In genomic region chr1:159670629-159671150, GRCm38 (mm10) we compare ENCODE assay signal across 8 mouse cellular contexts.
DNase-seq lines count a peak whose midpoint lies in the region; ATAC-seq lines count a peak whose summit lies in the region.

No protein-coding gene starts in this region.

- ATAC-seq in limb, embryonic 13.5 days (ENCODE audit: low FRiP score, low read depth) = 0 out of 2 replicates have a peak, but pooled peaks have one; percentile 36
- ATAC-seq in heart, embryonic 13.5 days (ENCODE audit: extremely low read depth, insufficient number of reproducible peaks, low FRiP score, low TSS enrichment) = no peak
- no peak for ATAC-seq in megakaryocyte, adult 5-6 weeks (ENCODE audit: poor library complexity, severe bottlenecking)

- H3K27me3 ChIP-seq in limb, embryonic 13.5 days = no peaks in the 10 kb centered on the region
- H3K27me3 ChIP-seq in limb, embryonic 10.5 days (ENCODE audit: low read depth, poor library complexity, severe bottlenecking) = no peaks in the 10 kb centered on the region
- H3K27me3 ChIP-seq in forebrain, embryonic 10.5 days (ENCODE audit: poor library complexity, severe bottlenecking) = no peaks in the 10 kb centered on the region
- H3K27me3 ChIP-seq in heart, embryonic 13.5 days (replicated peaks) = no peaks in the 10 kb centered on the region

- DNase-seq in limb, embryonic 10.5 days (ENCODE audit: low spot score) = no peak
- DNase-seq in forebrain, embryonic 10.5 days (ENCODE audit: extremely low spot score, low spot score) = peak; percentile 18
- peak; percentile 17 to 51 for DNase-seq in kidney, postnatal 25 days
- peak; percentile 51 to 74 for DNase-seq in lung, postnatal 4 days
- peak; percentile 82 for DNase-seq in skeletal muscle tissue, adult 2 months (ENCODE audit: low read depth, low spot score)

- no peaks in the 10 kb centered on the region for H3K36me3 ChIP-seq in limb, embryonic 13.5 days
- H3K36me3 ChIP-seq in limb, embryonic 10.5 days = no peaks in the 10 kb centered on the region
- no peaks in the 10 kb centered on the region for H3K36me3 ChIP-seq in forebrain, embryonic 10.5 days (replicated peaks)
- no peaks in the 10 kb centered on the region for H3K36me3 ChIP-seq in heart, embryonic 13.5 days

- no peak overlapping the region for H3K27ac ChIP-seq in limb, embryonic 13.5 days
- H3K27ac ChIP-seq in limb, embryonic 10.5 days = no peak overlapping the region
- 0 out of 2 replicates have a peak overlapping the region, but pooled peaks have one; percentile 11 for H3K27ac ChIP-seq in forebrain, embryonic 10.5 days
- no peak overlapping the region; the same call in 1 of the 2 replicates for H3K27ac ChIP-seq in heart, embryonic 13.5 days (replicated peaks)

- WGBS in limb, embryonic 13.5 days = 51% methylated on average over 16 of the region's 16 CpGs
- WGBS in limb, embryonic 10.5 days = 72% methylated on average over 16 of the region's 16 CpGs
- WGBS in forebrain, embryonic 10.5 days = 53% methylated on average over 16 of the region's 16 CpGs
- 32% methylated on average over 16 of the region's 16 CpGs for WGBS in heart, embryonic 13.5 days

- no peak overlapping the region for H3K4me3 ChIP-seq in limb, embryonic 13.5 days
- H3K4me3 ChIP-seq in limb, embryonic 10.5 days = no peak overlapping the region
- no peak overlapping the region for H3K4me3 ChIP-seq in forebrain, embryonic 10.5 days
- no peak overlapping the region for H3K4me3 ChIP-seq in heart, embryonic 13.5 days

- H3K9ac ChIP-seq in limb, embryonic 13.5 days = no peak overlapping the region
- no peak overlapping the region for H3K9ac ChIP-seq in heart, embryonic 13.5 days

- peaks cover 9% of the 10 kb centered on the region for H3K4me1 ChIP-seq in limb, embryonic 13.5 days
- H3K4me1 ChIP-seq in limb, embryonic 10.5 days = no peaks in the 10 kb centered on the region
- H3K4me1 ChIP-seq in forebrain, embryonic 10.5 days = peaks cover 11% of the 10 kb centered on the region
- H3K4me1 ChIP-seq in heart, embryonic 13.5 days = peaks cover 14% of the 10 kb centered on the region

- no peaks in the 10 kb centered on the region for H3K9me3 ChIP-seq in limb, embryonic 13.5 days
- no peaks in the 10 kb centered on the region for H3K9me3 ChIP-seq in limb, embryonic 10.5 days (replicated peaks)
- H3K9me3 ChIP-seq in forebrain, embryonic 10.5 days = no peaks in the 10 kb centered on the region
- no peaks in the 10 kb centered on the region for H3K9me3 ChIP-seq in heart, embryonic 13.5 days

- no peak overlapping the region for H3K4me2 ChIP-seq in limb, embryonic 13.5 days (replicated peaks)
- peak overlapping the region; percentile 47 for H3K4me2 ChIP-seq in heart, embryonic 13.5 days
